Mouse (Mus musculus): ENCODE results near the gene Ints6l.

GRCm38 (mm10) chrX:56456379-56456778 lies 1.7 kb downstream of the Ints6l start:
- TF ChIP-seq MAFK (IDR thresholded peaks at IDR 0.05; ENCODE audit: borderline replicate concordance, low read depth, low read length) (no peak), ZKSCAN1 (IDR thresholded peaks at IDR 0.05; ENCODE audit: low read depth, low read length) (no peak), CTCF (IDR thresholded peaks at IDR 0.05 in 2 of 3, conservative IDR thresholded peaks at IDR 0.05 in 1 of 3; ENCODE audit: control insufficient read depth in 1 of 3, insufficient read depth in 1 of 3, low read depth in 2 of 3, low read length in 3 of 3, poor library complexity in 1 of 3, severe bottlenecking in 1 of 3) (no peak), POLR2A (IDR thresholded peaks at IDR 0.05; ENCODE audit: control insufficient read depth in 1 of 2, insufficient read depth in 1 of 2, low read depth in 1 of 2, low read length in 2 of 2, poor library complexity in 1 of 2) (no peak), ELF1 (IDR thresholded peaks at IDR 0.05; ENCODE audit: low read depth, low read length) (no peak), ETS1 (IDR thresholded peaks at IDR 0.05; ENCODE audit: low read depth, low read length) (peak; percentile 84), POLR2AphosphoS2 (IDR thresholded peaks at IDR 0.05; ENCODE audit: low read length) (no peak), TAL1 (IDR thresholded peaks at IDR 0.05; ENCODE audit: low read length) (peak; percentile 84)
